Comparison of ENCODE assay signal across 9 mouse cellular contexts in the genomic region with DNA sequence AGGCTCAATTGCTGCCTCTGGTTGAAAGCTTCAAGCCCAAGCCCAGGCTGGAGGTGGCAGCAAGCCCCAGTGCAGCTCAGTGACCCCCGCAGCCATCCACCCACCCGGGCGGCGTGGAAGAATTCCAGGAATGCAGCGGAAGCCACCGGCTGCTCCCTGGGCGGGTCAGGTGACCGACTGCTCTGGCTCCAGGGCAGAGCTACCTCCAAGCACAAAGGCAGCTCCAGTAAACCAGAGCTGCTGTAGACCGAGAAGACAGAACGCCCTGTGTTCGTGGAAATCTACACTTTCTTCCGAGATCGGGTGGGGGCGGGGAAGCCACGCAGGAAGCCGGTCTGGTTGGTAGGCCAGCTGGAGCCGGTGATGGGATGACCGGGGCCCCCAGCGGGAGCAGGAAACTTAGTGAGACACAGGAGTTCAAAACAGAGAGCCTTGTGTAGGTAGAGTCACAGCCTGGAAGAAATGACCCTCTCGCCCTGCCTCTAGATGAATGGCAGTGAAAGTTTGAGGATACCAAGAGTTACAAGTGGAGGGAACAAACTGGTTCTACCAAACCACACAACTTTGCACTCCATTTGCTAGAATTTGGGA. TPM values are rescaled to one million over a fixed set of nuclear protein-coding genes. Genes with fewer than 3 reads are reported as not detected.
A peak's percentile ranks its signal among the peaks of the same experiment; 100 is the strongest.
DNase-seq lines count a peak whose midpoint lies in the region; ATAC-seq lines count a peak whose summit lies in the region.
"Had no signal": no experiment of that assay in that cellular context is flagged by ENCODE, and none has a peak within 500 bp of the region (broad histone marks: within the 10 kb centered on the region; RNA-seq: fewer than 3 reads in every experiment).

No protein-coding gene starts in this region.

- H3K36me3 ChIP-seq in lung, embryonic 16.5 days (ENCODE audit: control insufficient read depth, insufficient read depth, low read length), result no peaks in the 10 kb centered on the region

- ATAC-seq in lung, embryonic 16.5 days (ENCODE audit: low read depth), result peak; percentile 94

- H3K9ac ChIP-seq in lung, embryonic 16.5 days (ENCODE audit: low read length), result peak overlapping the region; percentile 65

- peaks cover 7% of the 10 kb centered on the region; the same call in 1 of the 2 replicates for H3K4me1 ChIP-seq in lung, embryonic 16.5 days (replicated peaks; ENCODE audit: control insufficient read depth, insufficient read depth, low read length)

- no peaks in the 10 kb centered on the region for H3K27me3 ChIP-seq in lung, embryonic 16.5 days (ENCODE audit: control insufficient read depth, insufficient read depth, low read depth, low read length)

- no peaks in the 10 kb centered on the region for H3K9me3 ChIP-seq in lung, embryonic 16.5 days (ENCODE audit: control insufficient read depth, low read length)

- peak overlapping the region; percentile 43 for H3K4me3 ChIP-seq in lung, embryonic 16.5 days (ENCODE audit: low read length)

- H3K27ac ChIP-seq in lung, embryonic 16.5 days (ENCODE audit: low read length), result peak overlapping the region; percentile 96

- WGBS in lung, embryonic 16.5 days, result 4% methylated on average over 20 of the region's 20 CpGs

- DNase-seq in adrenal gland, postnatal 10 days, result peak; percentile 21
- no peak for DNase-seq in adrenal gland, adult 18-20 months (ENCODE audit: low spot score in 2 of 2)
- peak; percentile 90 for DNase-seq in R1 (ENCODE audit: low read depth, low spot score)
- peak; percentile 80 for DNase-seq in forelimb bud, embryonic 11.5 days (ENCODE audit: low read depth, low spot score)
- peak; percentile 86 for DNase-seq in kidney, adult 9 months
- peak; percentile 11 for DNase-seq in right cerebral cortex, postnatal 4 days
- no peak for DNase-seq in left cerebral cortex, postnatal 14 days (ENCODE audit: low spot score in 2 of 2)

- peak overlapping the region; percentile 65 for H3K4me2 ChIP-seq in lung, embryonic 16.5 days (ENCODE audit: low read depth, low read length)

- intact Hi-C loops in left cerebral cortex, postnatal 14 days (cut with DNase I), result no loop called here

RNA-seq across cellular contexts. Expression of gene Veph1, which starts 4.2 kb away (rescaled TPM):
- under 1 TPM in 1 of 2 experiments, not detected in 1; 0.09 TPM for total RNA-seq in adrenal gland, postnatal 10 days (2021)
- under 1 TPM in 1 of 2 experiments, not detected in 1; 0.03 TPM for total RNA-seq in adrenal gland, adult 18-20 months (2021)
- polyA plus RNA-seq in lung, embryonic 16.5 days (2015; fragmentation: Nextera tagmentation; extraction: Ambion mirVana), result 6.6 and 7.6 TPM in 2 replicates
- under 1 TPM; 0.15 to 0.20 TPM for total RNA-seq in left cerebral cortex, postnatal 14 days (2021)
- total RNA-seq: heart, adult 18-20 months had no signal

Comparison
In these comparisons a context has a peak if more than half of its experiments do, and no peak if none do; other contexts are left out.
1. DNase-seq: peak in adrenal gland, postnatal 10 days (single experiment), R1 (single experiment), forelimb bud, embryonic 11.5 days (single experiment), kidney, adult 9 months (single experiment) and right cerebral cortex, postnatal 4 days (single experiment); none in adrenal gland, adult 18-20 months (0 of 2) and left cerebral cortex, postnatal 14 days (0 of 2).